Mouse (Mus musculus): Measurements from ENCODE around the gene Dnah8.

Gene Dnah8

GRCm38 (mm10) chr17:30752370-30752818 lies 128.2 kb downstream of the Dnah8 start:
- no peak for DNase-seq

GRCm38 (mm10) chr17:30753201-30753600 lies 129.0 kb downstream of the Dnah8 start:
- no peak for DNase-seq

- DNase-seq, result no peak
These were observed 132.6 kb downstream of the Dnah8 start for GRCm38 (mm10) chr17:30756771-30757170.

- DNase-seq, result no peak
These were observed 136.2 kb downstream of the Dnah8 start for GRCm38 (mm10) chr17:30760307-30760706.

- no peak for DNase-seq
These were observed 140.1 kb downstream of the Dnah8 start for GRCm38 (mm10) chr17:30764276-30764675.

- DNase-seq, result no peak
These were observed 150.3 kb downstream of the Dnah8 start for GRCm38 (mm10) chr17:30774416-30774815.

- no peak for DNase-seq
These were observed 150.9 kb downstream of the Dnah8 start for GRCm38 (mm10) chr17:30775096-30775495.

- no peak for DNase-seq
These were observed 156.9 kb downstream of the Dnah8 start for GRCm38 (mm10) chr17:30781046-30781445.

- no peak for DNase-seq
These were observed 158.1 kb downstream of the Dnah8 start for GRCm38 (mm10) chr17:30782286-30782685.

GRCm38 (mm10) chr17:30788361-30788760 lies 164.2 kb downstream of the Dnah8 start:
- no peak for DNase-seq

- no peak for DNase-seq
These were observed 166.7 kb downstream of the Dnah8 start for GRCm38 (mm10) chr17:30790816-30791215.

GRCm38 (mm10) chr17:30792396-30792795 lies 168.2 kb downstream of the Dnah8 start:
- no peak for DNase-seq

GRCm38 (mm10) chr17:30796616-30797015 lies 172.5 kb downstream of the Dnah8 start:
- no peak for DNase-seq

GRCm38 (mm10) chr17:30800261-30800985 lies 176.3 kb downstream of the Dnah8 start:
- DNase-seq, result no peak

- no peak for DNase-seq
These were observed 179.5 kb downstream of the Dnah8 start for GRCm38 (mm10) chr17:30803668-30804067.

GRCm38 (mm10) chr17:30804955-30805354 lies 180.8 kb downstream of the Dnah8 start:
- DNase-seq, result no peak

- DNase-seq, result no peak
These were observed 181.4 kb downstream of the Dnah8 start for GRCm38 (mm10) chr17:30805511-30806059.

- no peak for DNase-seq
These were observed 184.9 kb downstream of the Dnah8 start for GRCm38 (mm10) chr17:30808866-30809660.

GRCm38 (mm10) chr17:30809926-30810660 lies 185.9 kb downstream of the Dnah8 start:
- no peak for DNase-seq

GRCm38 (mm10) chr17:30818543-30818942 lies 194.4 kb downstream of the Dnah8 start:
- DNase-seq, result no peak

- no peak for DNase-seq
These were observed 195.0 kb downstream of the Dnah8 start for GRCm38 (mm10) chr17:30819134-30819533.

- DNase-seq, result no peak
These were observed 197.0 kb downstream of the Dnah8 start for GRCm38 (mm10) chr17:30821115-30821514.

- DNase-seq, result no peak
These were observed 200.3 kb downstream of the Dnah8 start for GRCm38 (mm10) chr17:30824473-30824872.

Measured in kidney, postnatal 25 days (tissue).